Mouse (Mus musculus) left cerebral cortex, postnatal 14 days (tissue): ENCODE results near the gene Lrrc74a. TPM values are rescaled to one million over a fixed set of nuclear protein-coding genes. Genes with fewer than 3 reads are reported as not detected.
A peak's percentile ranks its signal among the peaks of the same experiment; 100 is the strongest.

ENCODE experiments used
- DNase-seq, 2 experiments: peaks; one replicate each; pipeline ENCODE4 v3.0.0; 2021 to 2022; ENCODE audit warnings: low spot score in 2 of 2, mixed read lengths in 1 of 2
- intact Hi-C: fragments of 180-260 bp; cut with DNase I; formaldehyde crosslinking; loops from one replicate; pipeline ENCODE4 v1.15.1; 2025
- total RNA-seq, 2 experiments: library from RNA; stranded (reverse); gene quantifications; 2 replicates each; pipeline ENCODE4 v1.2.3; 2021

Lrrc74a gene
- total RNA-seq, 2 experiments from 2014 or later = not detected

DNA sequence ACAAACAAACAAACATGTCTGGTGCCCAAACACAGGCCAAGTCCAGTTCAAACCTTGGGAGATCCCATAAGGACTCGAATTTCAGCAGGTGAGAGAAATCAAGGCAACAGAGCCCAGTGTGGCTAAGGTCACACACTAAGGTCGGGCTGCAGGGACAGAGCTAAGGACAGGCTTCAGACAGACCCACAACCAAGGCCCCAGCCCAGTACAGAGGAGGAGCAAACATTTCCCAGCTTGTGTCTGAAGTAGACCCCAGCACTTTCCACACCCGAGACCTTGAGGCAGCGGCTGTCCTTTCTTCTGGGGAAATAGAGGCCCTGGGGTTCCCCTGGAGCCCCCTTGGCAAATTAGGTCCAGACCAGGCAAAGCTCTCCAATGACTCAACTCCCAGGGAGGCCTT, 66.2 kb downstream of the Lrrc74a start:
- intact Hi-C loops = loop anchor here (2.0 kb wide), 1 partner anchor 82 kb away; no protein-coding TSS in a partner anchor
- no peak for DNase-seq

DNA sequence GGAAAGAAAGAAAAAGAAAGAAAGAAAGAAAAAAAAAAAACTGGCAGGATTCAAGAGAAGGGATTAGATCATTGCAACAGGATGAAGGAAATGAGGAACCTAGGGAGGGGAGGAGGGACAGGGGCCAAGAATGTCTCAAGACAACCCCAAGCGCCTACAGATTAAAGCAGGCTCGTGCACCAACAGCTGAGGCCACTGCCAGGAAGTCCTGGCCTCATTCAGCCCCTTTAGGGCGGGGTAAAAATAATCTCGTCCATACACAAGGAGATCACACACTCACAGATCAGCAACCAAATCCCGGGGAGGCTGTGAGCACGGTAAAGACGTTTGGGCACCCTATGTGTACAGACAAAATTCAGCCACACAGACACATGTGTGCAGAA, 66.6 kb downstream of the Lrrc74a start:
- intact Hi-C loops = loop anchor here (2.0 kb wide), 1 partner anchor 82 kb away; no protein-coding TSS in a partner anchor
- peak in 1 of 2 experiments; percentile 52 for DNase-seq

DNA sequence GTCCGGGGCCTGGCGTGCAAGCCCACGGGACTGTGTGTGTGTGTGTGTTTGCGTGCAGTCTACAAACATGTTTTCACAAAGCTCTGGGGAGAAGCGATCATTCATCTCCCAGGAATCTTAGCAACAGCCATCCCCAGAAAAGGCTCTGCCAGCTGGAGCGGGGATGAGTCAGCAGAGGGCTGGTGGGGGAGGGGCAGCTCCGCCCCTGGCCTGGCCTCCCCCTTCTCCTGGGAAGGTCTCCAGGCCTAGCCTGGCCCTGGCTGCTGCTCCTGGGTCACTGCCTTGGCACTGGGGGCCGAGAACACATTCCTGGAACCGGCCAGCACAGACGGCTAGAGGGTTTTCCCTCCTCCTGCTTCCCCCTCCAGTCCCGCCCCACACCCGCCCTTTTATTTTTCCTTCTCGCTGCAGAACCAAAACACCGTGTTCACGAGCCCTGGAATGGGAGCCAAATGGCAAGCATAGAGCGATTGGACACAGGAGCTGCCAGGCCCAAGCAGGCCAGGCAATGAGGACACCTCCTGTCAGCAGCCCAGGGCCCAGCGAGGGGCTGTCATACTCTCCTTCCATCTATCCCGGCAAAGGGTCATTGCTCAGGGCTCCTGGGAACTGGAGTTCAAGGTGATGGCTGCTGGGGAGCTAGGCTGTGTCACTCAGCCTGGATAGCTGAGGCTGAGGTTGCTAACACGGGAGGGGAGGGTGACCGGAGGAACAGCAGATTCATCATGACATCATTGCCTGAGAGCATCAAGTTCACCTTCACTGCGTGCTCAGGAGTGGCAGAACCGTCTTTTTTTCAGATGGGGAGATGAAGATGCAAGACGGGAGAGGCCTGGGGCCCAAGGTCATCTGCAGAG, 67.2 kb downstream of the Lrrc74a start:
- intact Hi-C loops = loop anchor here (2.0 kb wide), 1 partner anchor 81 kb away; no protein-coding TSS in a partner anchor
- DNase-seq = peak; percentile 93 to 95

DNA sequence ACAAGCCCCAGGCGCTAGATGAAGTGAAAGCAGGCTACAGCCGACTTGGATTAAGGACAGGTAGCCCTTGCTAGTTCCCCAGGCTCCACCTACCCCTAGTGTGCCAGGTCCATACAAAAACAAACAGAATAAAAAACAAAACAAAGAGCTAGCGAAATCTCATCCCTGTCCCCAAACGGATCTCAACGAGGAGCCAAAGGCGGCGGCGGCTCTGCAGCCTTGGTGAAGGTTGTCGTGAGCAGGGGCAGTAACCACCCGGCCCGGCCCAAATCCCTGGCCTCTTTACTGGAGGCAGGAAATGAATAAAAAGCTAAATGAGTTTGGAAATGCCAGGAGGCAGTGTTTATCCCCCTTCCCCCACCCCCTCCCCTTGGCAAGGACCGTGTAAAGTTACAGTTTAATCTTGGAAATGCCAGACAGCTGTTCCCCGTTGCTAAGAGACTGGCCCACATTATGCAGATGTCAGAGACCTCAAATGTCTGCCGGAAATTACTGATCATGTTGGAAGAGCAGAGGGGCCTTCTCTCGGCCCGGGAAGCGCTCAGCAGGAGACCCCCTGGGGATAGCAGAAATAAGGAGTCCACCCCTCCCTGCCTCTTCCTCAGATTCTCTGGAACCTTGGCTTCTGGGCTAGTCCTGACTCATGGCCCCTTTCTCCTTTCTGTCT, 68.0 kb downstream of the Lrrc74a start:
- intact Hi-C loops = no loop called here
- peak; percentile 55 to 83 for DNase-seq

DNA sequence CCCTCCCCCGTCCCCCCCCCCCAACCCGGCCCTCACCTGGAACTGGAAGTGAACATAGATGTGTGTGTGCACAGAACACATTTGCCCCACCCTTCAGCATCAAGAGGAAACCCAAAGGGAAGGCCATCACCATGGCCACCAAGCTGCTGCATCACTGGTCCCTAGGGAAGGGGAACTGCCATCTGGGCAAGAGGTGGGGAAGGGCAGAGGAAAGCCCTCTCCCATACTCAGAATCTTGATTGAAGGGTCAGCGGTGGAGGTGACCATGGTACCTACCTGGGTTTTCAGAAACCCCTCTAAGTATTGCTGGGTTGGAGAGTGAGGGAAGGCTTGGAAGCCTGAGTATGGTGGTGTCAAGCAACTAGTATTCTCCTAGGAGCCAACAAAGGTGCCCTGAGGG, 68.7 kb downstream of the Lrrc74a start:
- intact Hi-C loops = no loop called here

DNA sequence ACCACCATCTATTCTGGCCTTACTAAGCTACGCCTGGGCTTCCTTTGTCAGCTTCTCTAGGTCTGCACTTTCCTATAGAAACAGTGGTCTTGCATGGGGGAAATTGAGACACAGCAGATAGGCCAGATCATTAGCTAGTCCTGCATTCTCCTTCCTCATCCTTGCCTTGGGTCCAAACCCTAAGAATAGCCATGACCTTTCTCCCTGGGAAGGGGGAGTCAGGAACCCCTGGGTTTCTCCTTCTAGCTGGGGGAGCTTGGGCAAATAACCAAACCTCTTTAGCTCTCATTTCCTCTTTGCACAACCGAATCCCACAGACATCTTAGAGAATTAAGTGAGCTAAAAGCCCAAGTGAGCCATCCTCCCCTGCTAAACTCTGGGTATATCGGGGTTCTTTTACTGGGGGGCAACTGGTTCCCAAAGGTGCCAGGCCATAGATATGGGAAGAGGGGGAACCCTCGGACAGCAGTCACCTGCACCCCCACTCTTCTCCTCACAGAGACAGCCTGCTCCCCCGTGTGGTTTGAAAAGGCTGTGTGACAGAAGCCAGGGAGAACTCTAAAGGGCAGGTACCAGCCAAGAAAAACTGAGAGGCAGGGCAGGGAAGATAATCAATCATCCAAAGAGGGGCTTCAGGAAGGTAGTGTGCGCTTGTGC, 69.6 kb downstream of the Lrrc74a start:
- intact Hi-C loops = no loop called here

More for the DNA sequence above, 68.7 kb downstream of the Lrrc74a start:
- DNase-seq = no peak

DNA sequence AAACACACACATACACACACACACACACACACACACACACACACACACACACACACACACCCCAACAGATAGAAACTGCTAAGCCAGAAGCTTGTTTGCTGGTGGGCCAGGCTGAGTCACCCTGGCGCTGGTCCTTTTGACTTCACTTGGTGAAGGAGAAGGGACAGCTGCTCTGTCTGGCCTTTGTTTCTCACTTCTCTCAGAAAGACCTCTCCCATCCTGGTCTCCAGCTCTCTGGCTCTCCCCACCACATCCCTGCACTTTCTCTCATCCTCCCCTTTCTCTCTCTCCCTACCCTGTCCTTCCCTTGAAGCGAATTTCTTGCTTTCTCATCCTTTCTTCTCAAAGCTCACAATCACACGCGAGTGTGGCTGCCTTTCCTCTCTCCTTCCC, 70.1 kb downstream of the Lrrc74a start:
- DNase-seq = no peak

More for the DNA sequence above, 69.6 kb downstream of the Lrrc74a start:
- peak in 1 of 2 experiments; percentile 50 for DNase-seq

DNA sequence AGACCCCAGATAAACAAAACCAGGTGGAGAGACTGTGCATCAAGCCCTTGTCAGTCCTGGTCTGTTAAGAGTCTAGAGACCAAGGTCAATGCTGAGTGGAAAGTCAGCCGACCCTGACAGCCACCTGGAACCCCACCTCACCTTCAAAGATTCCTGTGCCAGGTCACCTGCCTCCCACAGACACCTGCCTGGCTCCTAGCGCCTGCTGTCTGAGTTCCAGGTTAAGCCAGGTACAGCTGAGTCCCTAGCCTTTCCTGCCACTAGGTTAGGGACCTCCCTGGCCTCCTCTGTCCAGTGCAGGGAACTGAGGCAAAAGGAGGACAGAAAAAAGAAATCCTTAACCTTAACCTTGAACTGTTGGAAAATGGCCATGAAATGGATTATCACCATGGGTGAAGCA, 70.7 kb downstream of the Lrrc74a start:
- intact Hi-C loops = no loop called here
- no peak for DNase-seq

More for the DNA sequence above, 70.1 kb downstream of the Lrrc74a start:
- intact Hi-C loops = no loop called here

DNA sequence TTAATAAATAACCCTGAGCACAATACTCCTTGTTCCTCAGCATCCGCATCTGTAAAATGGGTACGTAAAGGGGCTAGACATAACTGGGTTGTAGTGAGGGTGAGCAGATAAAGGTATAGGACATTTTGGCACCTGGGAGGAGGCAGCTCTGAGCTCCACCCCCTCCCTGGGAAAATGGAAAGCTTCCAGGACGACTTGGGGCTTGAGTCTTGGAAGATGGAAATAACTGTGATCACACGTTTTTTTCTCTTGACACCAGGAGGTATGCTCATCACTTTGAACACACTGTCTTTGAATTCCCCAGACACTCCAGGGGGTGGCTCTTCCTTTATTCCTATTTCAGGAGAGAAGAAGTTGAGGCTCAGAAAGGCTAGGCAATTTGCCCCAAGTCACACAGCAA, 71.1 kb downstream of the Lrrc74a start:
- intact Hi-C loops = no loop called here
- DNase-seq = peak in 1 of 2 experiments; percentile 67

DNA sequence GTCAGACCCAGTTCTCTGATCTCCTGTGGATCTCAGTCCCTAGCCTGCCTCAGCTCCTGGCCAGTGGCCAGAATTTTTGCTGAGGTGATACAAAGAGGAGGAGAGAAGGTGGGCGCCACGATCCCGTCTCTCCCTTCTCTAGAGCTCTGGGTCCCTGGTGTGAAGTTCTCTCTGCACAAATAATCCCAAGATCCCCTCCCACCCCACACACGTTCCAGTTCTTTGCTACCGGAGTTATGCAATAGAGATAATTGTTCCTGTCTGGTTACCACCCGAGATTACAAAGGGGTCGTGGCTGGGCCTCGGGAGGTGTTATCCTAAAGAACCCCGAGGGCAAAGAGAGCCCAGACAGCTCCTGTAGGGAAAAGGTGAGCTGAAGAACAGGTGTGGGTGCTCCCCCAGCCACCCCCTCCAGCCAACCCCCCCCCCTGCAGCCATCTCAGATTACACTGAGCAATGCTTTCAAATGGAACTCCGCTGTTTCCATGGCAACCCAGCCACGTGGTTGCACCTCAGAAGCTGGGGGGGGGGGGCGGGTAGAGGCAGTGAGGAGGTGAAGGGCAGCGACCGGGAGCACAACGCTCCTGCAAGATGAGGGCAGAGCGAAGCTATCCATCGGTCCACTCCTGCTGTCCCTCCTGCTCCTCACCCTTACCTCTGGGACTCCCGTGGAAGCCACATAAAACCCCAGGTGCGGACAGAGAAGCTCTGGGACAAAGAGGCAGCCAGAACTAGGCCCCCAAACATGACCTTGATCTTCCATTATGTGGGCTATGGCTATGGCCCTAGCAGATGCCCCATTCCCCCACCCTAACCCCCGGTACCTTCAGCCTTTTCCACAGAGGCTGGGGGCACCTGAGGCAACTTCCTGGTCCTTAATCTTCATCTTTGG, 72.1 kb downstream of the Lrrc74a start:
- DNase-seq = peak; percentile 81 to 83

DNA sequence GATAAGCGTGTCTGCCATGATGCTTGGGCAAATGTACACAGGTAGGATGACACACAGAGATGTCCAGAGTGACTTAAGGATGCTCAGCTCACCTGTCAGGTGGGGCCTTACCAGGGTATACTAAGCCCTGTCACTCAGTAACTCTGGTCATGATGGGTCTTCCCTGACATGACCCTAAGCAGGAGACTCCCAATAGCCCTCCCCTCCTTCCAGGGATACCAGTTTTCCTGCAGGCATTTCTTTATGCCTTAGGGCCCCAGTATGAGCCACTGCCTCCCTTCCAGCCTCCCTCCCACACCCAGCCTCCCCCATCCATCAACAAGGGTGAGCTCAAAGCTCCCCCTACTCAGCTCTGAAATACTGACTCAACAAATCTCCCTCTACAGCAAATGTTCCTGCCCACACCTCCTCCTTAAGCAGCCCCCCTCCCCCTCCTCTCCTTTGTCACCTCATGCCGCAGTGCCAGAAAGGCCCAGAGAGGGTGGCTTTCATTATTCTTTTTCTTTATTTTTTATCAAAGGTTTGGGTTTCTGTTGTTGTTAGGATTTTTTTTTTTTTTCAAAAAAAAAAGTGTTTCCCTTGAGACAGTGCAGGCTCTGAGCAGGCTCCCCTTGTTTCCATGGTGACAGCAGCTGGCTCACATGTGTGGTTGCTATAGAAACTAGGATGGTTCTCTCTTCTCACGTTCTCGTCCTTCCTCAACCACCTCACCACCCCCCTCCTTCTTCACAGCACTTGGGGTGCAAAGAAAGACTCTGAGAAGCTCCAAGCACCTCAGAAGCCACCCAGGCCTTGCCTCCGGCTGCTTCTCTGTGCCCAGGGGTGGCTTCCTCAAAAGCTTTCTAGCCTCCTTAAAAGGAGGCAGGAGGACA, 73.0 kb downstream of the Lrrc74a start:
- peak; percentile 83 to 96 for DNase-seq
- intact Hi-C loops = no loop called here

More for the DNA sequence above, 72.1 kb downstream of the Lrrc74a start:
- intact Hi-C loops = no loop called here

DNA sequence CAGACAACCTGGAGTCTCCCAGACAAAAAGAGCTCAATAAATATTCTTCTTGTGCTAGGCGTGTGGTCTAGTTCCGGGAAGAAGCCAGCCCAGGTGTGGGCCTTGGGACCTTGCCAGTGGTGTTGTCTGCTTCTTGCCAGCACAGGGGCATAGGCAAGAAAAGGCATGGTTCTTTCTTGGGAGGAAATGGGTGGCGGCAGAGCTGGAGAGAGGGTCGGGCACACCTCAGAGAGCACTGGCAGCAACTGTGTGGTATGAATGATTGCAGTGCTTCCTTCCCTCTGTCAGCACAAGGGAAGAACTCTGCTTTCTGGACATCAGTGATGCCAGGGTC, 73.6 kb downstream of the Lrrc74a start:
- intact Hi-C loops = no loop called here
- DNase-seq = no peak

DNA sequence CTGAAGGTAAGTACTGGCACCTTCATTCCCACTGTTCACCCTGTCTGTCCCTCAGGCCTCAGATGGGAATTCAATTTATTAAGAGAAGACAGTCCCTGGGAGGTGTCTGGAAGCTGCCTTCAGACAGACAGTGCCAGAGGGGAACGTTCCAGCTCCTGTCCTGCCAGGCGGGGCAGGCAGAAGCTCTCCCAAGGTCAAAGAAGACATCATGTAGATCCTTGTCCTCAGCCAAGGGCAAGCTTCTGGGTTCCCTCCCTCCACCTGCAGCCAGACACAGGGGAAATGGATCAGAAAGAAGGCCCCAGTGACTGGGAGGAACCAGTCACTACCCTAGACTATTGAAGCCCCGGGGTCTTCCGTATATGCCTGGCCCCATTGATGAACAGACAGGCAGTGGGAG, 74.7 kb downstream of the Lrrc74a start:
- no peak for DNase-seq
- intact Hi-C loops = no loop called here

DNA sequence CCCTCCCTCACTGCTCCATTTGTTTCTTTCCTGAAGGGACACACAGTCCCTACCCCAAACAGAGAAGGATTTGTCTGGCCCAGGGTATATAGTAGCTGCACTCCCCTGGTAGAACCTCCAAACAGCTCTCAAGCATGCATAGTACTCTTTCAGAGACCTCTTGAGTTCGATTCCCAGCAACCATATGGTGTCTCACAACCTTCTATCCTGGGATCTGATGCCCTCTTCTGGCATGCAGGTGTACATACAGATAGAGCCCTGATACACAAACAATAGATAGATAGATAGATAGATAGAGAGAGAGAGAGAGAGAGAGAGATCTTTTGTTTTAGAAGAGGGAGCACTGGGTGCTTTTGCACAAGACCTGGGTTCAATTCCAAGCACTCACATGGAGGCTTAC, 75.9 kb downstream of the Lrrc74a start:
- no peak for DNase-seq
- intact Hi-C loops = no loop called here

DNA sequence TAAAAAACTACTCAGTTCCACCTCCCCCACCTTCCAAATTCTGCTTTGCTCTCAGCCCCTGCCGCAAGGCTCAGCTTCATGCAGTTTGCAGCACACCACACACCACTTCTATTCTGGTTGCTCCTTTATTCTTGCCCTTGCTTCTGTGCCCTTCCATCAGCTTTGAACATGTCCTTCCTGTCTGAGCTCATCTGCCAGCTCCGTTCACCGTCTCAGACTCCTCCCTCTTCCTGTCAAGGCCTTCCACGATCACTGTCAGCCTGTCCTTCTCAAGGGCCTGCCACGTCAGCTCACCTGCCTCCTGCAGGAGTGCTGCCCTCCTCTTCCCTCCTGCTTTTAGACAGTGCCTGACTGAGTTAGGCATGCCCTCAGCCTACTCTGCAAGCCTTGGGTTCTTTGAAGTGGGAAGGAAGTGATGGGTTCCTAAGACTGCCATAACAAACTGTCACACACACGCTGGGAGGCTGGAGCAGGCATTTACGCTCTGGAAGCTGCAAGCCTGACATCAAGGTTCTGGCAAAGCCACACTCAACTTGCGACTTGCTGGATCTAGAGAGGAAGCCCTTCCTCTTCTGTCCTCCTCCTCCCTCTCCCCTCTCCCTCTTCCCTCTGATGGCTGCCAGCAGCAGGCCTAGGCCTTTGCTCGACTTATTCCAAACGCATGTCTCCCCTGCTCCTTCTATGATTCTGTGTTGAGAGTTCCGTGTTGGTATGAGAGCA, 76.7 kb downstream of the Lrrc74a start:
- DNase-seq = peak in 1 of 2 experiments; percentile 58
- intact Hi-C loops = no loop called here

DNA sequence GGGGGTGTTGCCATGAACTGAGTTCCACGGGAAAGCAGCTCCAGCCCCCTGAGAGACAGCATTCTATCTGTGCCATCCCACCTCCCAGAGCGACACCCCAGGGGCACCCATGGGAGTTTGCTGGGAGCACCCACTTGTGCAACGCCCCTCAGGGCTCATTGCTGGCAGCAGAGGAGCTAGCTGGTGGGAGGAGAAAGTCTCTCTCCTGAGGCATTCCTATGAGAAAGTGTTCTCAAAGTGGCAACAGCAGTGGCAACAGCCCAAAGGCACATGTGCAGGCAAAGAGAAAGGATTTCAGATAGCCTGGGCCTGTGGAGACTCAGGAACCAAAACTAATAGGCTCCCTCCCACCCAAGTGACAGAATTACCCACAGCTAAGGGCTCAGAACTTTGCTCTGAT, 78.6 kb downstream of the Lrrc74a start:
- peak in 1 of 2 experiments; percentile 78 for DNase-seq
- intact Hi-C loops = no loop called here
